Mouse (Mus musculus) liver, embryonic 13.5 days (tissue): ENCODE measurements at regions not wholly inside any gene's neighbourhood (a gene's known extent, or its start where the extent isn't known, plus 50 kb on each side); places are given as distances from the start of the nearest gene placed in this dataset.
"Not testable (repeated sequence)": the region's sequence is repeated elsewhere in the genome, so short reads cannot be mapped to it uniquely, and the experiment has no call there.

Source experiments
- ATAC-seq: fragments of 200-750 bp; cut with Nextera tagmentation; 2 replicates; pipeline ENCODE4 v1.8.0; 2017; ENCODE audit warnings: low read depth, mild to moderate bottlenecking, moderate number of reproducible peaks, moderate library complexity
- DNase-seq: peaks from one replicate; pipeline ENCODE4 v3.0.0; 2022
- H3K27ac ChIP-seq: fragments of 300-500 bp; sonication (generic); 2 replicates; pipeline ENCODE4 v1.5.1; 2015; ENCODE audit warnings: moderate library complexity, mild to moderate bottlenecking, inconsistent platforms
- H3K27me3 ChIP-seq: fragments of 300-500 bp; sonication (generic); 2 replicates; pipeline ENCODE4 v1.6.1; 2015; ENCODE audit warnings: mild to moderate bottlenecking, inconsistent platforms
- H3K36me3 ChIP-seq: fragments of 300-500 bp; sonication (generic); 2 replicates; pipeline ENCODE4 v1.6.1; 2015; ENCODE audit warnings: mild to moderate bottlenecking, inconsistent platforms
- H3K4me1 ChIP-seq: fragments of 300-500 bp; sonication (generic); replicated peaks from 2 replicates; pipeline ENCODE4 v1.6.1; 2015; ENCODE audit warnings: inconsistent platforms
- H3K4me2 ChIP-seq: fragments of 300-500 bp; sonication (generic); 2 replicates; pipeline ENCODE4 v1.6.1; 2015; ENCODE audit warnings: inconsistent platforms, mild to moderate bottlenecking, moderate library complexity
- H3K4me3 ChIP-seq: fragments of 300-500 bp; sonication (generic); replicated peaks from 2 replicates; pipeline ENCODE4 v1.5.1; 2015; ENCODE audit warnings: mild to moderate bottlenecking, inconsistent platforms
- H3K9ac ChIP-seq: fragments of 300-500 bp; sonication (generic); 2 replicates; pipeline ENCODE4 v1.6.1; 2015; ENCODE audit warnings: mild to moderate bottlenecking, inconsistent platforms
- H3K9me3 ChIP-seq: fragments of 300-500 bp; sonication (generic); replicated peaks from 2 replicates; pipeline ENCODE4 v1.6.1; 2016; ENCODE audit warnings: inconsistent platforms
- WGBS: fragments of 180-500 bp; shearing (Covaris S2); methylation state at CpG from one replicate; pipeline ENCODE4 v1.1.7; 2015; ENCODE audit not compliant: insufficient replicate concordance; 5-methylcytosine and 5-hydroxymethylcytosine counted together

DNA sequence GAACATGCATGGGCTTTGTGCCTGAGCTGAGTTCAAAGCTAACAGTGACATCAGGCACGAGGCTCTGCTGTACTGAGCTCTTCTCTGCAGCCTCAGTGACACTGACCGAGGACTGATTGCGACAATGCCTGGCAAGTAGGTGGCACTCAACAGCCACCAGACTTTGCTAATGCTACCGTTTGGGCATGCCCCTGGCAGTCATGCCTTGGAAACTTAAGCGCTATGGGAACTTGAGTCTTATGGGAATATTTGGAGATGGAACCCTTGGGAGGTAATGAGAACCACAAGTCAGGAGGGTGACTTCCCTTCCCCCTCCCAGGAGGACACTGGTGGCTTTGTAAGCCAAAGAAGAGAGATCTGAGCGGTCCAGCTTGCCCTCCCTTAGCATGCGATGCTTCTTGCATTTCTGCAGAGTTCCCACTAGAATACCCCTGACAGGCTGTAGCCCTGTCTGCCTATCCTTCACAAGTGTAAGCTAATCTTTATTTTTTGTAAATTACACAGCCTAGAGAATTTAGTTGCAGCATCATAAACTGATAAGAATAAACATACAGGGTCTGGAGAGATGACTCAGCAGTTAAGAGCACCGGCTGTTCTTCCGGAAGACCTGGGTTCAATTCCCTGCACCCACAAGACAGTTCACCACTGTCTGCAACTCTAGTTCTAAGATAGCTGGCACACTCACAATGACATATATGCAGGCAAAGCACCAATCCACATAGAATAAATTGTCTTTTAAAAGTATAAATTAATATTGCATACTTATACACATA is 86.4 kb upstream of the Commd3 start:
- Histone ChIP-seq H3K4me2 (peak overlapping the region; percentile 25; the same call in 1 of the 2 replicates), H3K4me3 (no peak overlapping the region), H3K9me3 (no peaks in the 10 kb centered on the region), H3K36me3 (no peaks in the 10 kb centered on the region), H3K27me3 (no peaks in the 10 kb centered on the region), H3K27ac (no peak overlapping the region), H3K9ac (no peak overlapping the region), H3K4me1 (peaks cover 11% of the 10 kb centered on the region)
- ATAC-seq (peak; percentile 62), DNase-seq (peak; percentile 25)
- 19% methylated on average over 9 of the region's 9 CpGs for WGBS

DNA sequence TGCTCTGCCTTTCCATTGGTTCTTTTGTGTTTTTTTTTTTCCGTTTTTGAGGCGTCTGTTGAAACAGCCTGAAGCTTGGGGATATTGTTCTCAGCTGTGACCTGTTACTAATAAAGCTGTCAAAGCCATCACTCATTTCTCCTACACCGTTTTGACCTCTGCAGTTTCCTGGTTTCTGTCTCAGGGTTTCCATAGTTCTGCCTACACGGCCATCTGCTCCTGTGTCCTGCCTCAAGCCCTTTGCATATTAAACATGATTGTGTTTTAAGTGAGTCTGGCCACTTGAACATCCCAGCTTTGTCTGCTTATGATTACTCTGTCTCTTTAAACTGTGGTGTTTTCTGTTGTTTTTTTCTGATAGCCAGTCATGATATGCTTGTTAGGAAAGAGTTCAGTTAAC is 114.1 kb upstream of the Commd3 start:
- DNase-seq (no peak), ATAC-seq (no peak)
- no peak overlapping the region for H3K4me3 ChIP-seq
- H3K4me1 ChIP-seq: no peaks in the 10 kb centered on the region
- 44% methylated on average over 4 of the region's 4 CpGs for WGBS
- no peaks in the 10 kb centered on the region for H3K36me3 ChIP-seq
- H3K27me3 ChIP-seq: no peaks in the 10 kb centered on the region
- H3K9ac ChIP-seq: no peak overlapping the region
- no peak overlapping the region for H3K4me2 ChIP-seq
- H3K27ac ChIP-seq: no peak overlapping the region
- H3K9me3 ChIP-seq: no peaks in the 10 kb centered on the region

DNA sequence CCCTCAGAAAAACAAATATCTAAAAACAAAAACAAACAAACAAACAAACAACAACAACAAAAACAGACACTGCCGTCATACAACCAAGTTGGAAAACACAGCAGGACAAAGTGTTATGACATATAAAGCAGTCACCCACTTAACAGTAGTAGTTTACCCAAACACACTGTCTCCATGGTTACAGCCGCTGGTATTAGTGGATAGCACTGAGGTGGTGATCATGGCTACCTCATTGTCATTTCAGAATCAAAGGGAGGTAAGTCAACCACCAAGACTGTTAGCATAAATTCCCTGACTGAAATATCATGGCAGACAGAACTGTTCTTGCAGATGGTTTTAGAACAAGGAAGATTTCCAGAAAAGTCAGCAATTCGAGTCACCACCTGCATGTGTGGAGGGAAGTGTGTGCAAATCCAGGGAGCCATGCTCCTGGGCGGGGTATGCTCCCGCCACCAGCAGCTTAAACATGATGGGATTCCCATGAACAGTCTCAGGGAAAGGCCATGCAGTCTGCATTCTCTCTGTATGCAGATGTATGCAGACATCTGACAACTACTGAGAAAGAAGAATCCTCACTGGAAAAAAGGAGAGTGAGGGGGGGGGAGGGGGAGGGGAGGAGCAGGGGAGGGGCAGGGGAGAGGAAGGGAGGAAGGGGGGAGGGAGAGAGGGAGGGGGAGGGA is 124.1 kb upstream of the Commd3 start:
- ATAC-seq: no peak
- no peak for DNase-seq
- Histone ChIP-seq H3K27me3 (no peaks in the 10 kb centered on the region), H3K4me2 (no peak overlapping the region), H3K4me1 (no peaks in the 10 kb centered on the region), H3K9ac (no peak overlapping the region), H3K4me3 (no peak overlapping the region), H3K9me3 (no peaks in the 10 kb centered on the region), H3K36me3 (no peaks in the 10 kb centered on the region), H3K27ac (no peak overlapping the region)
- 55% methylated on average over 5 of the region's 5 CpGs for WGBS

DNA sequence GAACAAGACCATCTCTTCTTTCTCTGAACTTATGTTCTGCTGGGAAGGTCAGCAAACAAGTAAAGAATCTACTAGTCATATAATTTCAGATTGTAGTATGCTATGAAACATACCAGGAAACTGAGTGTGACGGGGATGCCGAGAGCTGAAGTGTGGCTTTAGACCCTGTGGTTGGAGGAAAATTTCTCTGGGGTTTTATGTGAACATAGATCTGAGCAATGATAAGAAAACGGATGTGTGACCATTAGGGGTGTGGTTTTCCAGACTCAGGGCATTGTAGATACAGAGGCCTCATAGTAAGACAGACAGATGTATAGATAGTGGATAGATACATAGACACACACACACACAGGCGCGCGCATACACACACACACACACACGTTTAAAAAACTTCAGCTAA is 131.8 kb upstream of the Dnajc1 start:
- H3K4me2 ChIP-seq: no peak overlapping the region
- H3K27me3 ChIP-seq: no peaks in the 10 kb centered on the region
- no peaks in the 10 kb centered on the region for H3K9me3 ChIP-seq
- no peak for ATAC-seq
- WGBS: 45% methylated on average over 7 of the region's 7 CpGs
- H3K4me1 ChIP-seq: no peaks in the 10 kb centered on the region
- no peaks in the 10 kb centered on the region for H3K36me3 ChIP-seq
- H3K4me3 ChIP-seq: no peak overlapping the region
- no peak for DNase-seq
- H3K9ac ChIP-seq: no peak overlapping the region
- H3K27ac ChIP-seq: no peak overlapping the region

DNA sequence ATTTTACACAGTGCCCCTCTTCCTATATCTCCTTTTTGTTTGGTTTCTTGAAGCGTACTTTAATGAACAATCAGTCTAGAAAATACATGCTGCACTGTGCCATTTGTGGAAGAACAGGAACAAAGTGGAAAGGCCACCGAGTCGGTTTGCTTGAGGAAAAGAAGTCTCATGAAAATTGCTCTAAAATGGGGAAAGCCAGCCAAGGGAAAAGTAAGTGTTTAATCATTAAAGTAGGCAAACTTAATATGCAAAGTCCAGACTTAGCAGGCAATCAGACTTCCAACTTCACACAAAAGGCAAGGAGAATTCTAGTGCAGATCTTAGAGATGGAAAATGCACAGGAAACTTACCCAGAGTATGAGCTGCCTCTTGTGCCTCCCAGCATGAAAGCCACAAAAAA is 131.3 kb upstream of the Dnajc1 start:
- Histone ChIP-seq H3K4me2 (no peak overlapping the region), H3K9me3 (no peaks in the 10 kb centered on the region), H3K36me3 (no peaks in the 10 kb centered on the region), H3K27me3 (no peaks in the 10 kb centered on the region), H3K4me1 (no peaks in the 10 kb centered on the region), H3K9ac (no peak overlapping the region), H3K4me3 (no peak overlapping the region), H3K27ac (no peak overlapping the region)
- DNase-seq (no peak), ATAC-seq (no peak)
- 53% methylated on average over 3 of the region's 3 CpGs for WGBS

DNA sequence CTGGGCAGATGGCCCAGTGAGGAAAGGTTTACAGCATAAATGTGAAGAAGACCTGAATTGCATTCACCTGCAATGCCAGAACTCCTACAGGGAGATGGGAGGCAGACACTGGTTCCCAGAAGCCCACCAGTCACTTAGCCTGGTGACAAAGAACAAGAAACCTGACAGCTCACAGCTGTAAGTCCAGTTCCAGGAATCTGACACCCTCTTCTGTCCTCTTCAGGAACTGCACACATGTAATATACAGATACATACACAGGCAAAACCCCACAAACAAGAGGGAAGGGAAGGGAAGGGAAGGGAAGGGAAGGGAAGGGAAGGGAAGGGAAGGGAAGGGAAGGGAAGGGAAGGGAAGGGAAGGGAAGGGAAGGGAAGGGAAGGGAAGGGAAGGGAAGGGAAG is 120.8 kb upstream of the Dnajc1 start:
- no peaks in the 10 kb centered on the region for H3K4me1 ChIP-seq
- no peak overlapping the region for H3K4me2 ChIP-seq
- no peaks in the 10 kb centered on the region for H3K36me3 ChIP-seq
- no peaks in the 10 kb centered on the region for H3K27me3 ChIP-seq
- no peak overlapping the region for H3K27ac ChIP-seq
- H3K9me3 ChIP-seq: no peaks in the 10 kb centered on the region
- H3K4me3 ChIP-seq: no peak overlapping the region
- ATAC-seq (no peak), DNase-seq (no peak)
- no peak overlapping the region for H3K9ac ChIP-seq

DNA sequence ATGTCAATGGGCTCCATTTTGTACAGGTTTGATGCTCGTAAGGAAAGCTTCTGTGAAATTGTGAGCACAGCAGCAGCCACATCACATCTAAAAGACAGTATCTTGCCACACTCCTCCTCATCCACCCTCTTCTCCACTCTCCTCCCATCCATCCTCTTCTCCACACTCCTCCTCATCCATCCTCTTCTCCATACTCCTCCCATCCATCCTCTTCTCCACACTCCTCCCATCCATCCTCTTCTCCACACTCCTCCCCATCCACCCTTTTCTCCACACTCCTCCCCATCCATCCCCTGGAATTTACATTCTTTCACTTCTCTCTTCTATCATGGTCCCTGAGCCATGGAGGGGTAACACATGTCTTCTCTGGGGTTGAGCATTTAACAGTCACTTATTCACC is 116.7 kb upstream of the Dnajc1 start:
- H3K4me1 ChIP-seq: no peaks in the 10 kb centered on the region
- H3K27me3 ChIP-seq: no peaks in the 10 kb centered on the region
- H3K4me2 ChIP-seq: no peak overlapping the region
- no peak for ATAC-seq
- no peak for DNase-seq
- no peaks in the 10 kb centered on the region for H3K36me3 ChIP-seq
- WGBS: 63% methylated on average over 1 of the region's 1 CpGs
- H3K9me3 ChIP-seq: no peaks in the 10 kb centered on the region
- no peak overlapping the region for H3K9ac ChIP-seq
- no peak overlapping the region for H3K27ac ChIP-seq
- H3K4me3 ChIP-seq: no peak overlapping the region

DNA sequence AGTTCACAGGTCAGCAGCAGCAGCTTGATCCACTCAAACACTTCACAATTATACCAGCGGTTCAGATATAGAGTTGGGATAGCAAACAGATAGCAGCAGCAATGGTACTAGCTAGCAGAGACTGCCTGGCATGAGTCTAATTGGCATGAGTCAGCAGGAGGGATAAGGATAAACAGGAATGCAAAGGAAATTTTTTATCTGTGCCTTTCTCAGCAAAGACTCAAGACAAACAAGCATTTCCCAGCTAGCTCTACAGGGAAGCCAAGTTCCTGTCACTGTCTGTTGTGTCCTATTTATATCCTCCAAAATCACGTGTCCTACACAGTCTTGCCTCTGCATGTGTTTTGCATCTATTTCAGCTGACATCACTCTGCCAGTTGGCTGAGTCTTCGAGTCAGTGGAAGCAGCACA is 80.7 kb upstream of the Dnajc1 start:
- Histone ChIP-seq H3K9me3 (no peaks in the 10 kb centered on the region), H3K9ac (no peak overlapping the region), H3K4me1 (no peaks in the 10 kb centered on the region), H3K27me3 (no peaks in the 10 kb centered on the region), H3K4me2 (no peak overlapping the region), H3K36me3 (no peaks in the 10 kb centered on the region), H3K4me3 (no peak overlapping the region), H3K27ac (no peak overlapping the region)
- 32% methylated on average over 3 of the region's 3 CpGs for WGBS
- DNase-seq (no peak), ATAC-seq (no peak)

DNA sequence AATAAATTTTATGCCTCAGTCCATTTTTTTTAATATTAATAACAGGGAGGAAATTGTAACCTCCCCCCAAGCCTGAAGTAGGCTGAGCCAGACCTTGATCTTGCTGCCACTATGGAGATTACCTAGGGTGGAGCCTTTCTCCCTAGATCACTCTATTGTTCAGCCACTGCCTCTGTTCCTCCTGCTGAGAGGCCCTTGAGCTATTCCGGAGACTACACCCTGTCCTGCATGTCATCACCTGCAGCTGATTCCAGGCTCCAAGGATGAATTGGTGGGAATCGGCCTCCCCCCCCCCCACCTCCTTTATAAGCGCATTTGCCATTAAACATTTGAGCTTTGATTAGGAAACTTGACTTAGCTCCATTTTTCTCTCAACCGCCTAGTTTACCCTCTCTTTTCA is 68.3 kb upstream of the Dnajc1 start:
- no peak overlapping the region for H3K4me3 ChIP-seq
- no peak for DNase-seq
- no peaks in the 10 kb centered on the region for H3K4me1 ChIP-seq
- H3K27ac ChIP-seq: no peak overlapping the region
- 71% methylated on average over 4 of the region's 4 CpGs for WGBS
- H3K9ac ChIP-seq: no peak overlapping the region
- H3K27me3 ChIP-seq: no peaks in the 10 kb centered on the region
- no peaks in the 10 kb centered on the region for H3K9me3 ChIP-seq
- H3K36me3 ChIP-seq: no peaks in the 10 kb centered on the region
- H3K4me2 ChIP-seq: no peak overlapping the region
- ATAC-seq: no peak

DNA sequence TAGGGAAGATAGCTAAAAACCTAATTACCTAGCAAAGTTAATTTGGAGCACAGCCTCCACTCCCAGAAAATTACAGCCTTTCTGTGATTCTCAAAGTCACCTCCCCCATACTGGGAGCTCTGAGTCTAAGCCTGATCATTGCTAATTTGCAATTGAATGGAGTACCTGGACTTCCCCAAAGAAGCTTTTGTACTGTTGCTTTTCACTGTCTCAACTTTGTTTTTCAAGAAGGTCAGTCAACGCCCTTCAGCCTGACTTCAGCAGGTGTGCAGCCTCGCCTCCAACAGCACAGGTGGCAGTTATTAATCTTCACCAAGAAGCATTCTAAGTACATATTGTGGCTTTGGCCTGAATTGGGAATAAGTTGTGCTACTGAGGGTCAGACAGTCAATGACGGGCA is 67.7 kb upstream of the Dnajc1 start:
- WGBS: 71% methylated on average over 3 of the region's 3 CpGs
- not testable (repeated sequence) for H3K9ac ChIP-seq, H3K27me3 ChIP-seq, ATAC-seq, H3K9me3 ChIP-seq, DNase-seq, H3K4me1 ChIP-seq, H3K27ac ChIP-seq, H3K4me2 ChIP-seq, H3K4me3 ChIP-seq, H3K36me3 ChIP-seq

DNA sequence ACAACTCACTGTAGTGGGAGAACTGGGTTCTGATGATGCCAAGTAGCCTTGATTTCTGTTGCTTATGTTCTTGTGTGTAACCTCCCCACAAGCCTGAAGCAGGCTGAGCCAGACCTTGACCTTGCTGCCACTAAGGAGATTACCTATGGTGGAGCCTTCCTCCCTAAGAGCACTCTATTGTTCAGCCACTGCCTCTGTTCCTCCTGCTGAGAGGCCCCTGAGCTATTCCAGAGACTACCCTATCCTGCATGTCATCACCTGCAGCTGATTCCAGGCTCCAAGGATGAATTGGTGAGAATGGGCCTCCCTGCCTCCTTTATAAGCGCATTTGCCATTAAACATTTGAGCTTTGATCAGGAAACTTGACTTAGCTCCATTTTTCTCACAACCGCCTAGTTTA is 60.8 kb upstream of the Dnajc1 start:
- ATAC-seq: not testable (repeated sequence)

DNA sequence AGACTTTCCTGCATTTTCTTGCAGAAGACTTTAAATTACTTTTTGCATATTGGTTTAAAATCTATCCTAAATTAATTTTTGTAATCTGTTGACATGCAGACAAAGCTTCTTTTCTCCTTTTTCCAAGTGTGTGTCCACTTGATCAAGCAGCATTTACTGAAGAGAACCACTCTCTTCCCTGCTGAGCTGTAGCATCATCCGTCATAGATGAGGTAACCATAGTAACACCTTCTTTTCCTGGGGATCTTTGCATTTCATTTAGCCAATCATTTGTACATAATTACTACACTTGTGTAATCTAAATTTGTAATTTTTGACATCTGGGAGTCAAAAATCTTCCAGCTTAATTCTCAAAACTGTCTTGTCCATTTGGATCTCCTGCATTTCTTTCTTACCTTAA is 53.2 kb upstream of the Dnajc1 start:
- H3K9ac ChIP-seq: no peak overlapping the region
- no peaks in the 10 kb centered on the region for H3K27me3 ChIP-seq
- no peaks in the 10 kb centered on the region for H3K36me3 ChIP-seq
- ATAC-seq: no peak
- no peak overlapping the region for H3K4me3 ChIP-seq
- H3K27ac ChIP-seq: no peak overlapping the region
- 59% methylated on average over 1 of the region's 1 CpGs for WGBS
- DNase-seq: no peak
- H3K9me3 ChIP-seq: no peaks in the 10 kb centered on the region
- no peaks in the 10 kb centered on the region for H3K4me1 ChIP-seq
- H3K4me2 ChIP-seq: no peak overlapping the region

More for the DNA sequence above, 60.8 kb upstream of the Dnajc1 start:
- H3K9me3 ChIP-seq, H3K27me3 ChIP-seq, DNase-seq, H3K4me3 ChIP-seq, H3K4me2 ChIP-seq, H3K4me1 ChIP-seq, H3K9ac ChIP-seq, H3K36me3 ChIP-seq, H3K27ac ChIP-seq: not testable (repeated sequence)
- 47% methylated on average over 2 of the region's 2 CpGs for WGBS
